Mouse (Mus musculus): ENCODE results near the gene Ebf1.

Gene Ebf1

DNA sequence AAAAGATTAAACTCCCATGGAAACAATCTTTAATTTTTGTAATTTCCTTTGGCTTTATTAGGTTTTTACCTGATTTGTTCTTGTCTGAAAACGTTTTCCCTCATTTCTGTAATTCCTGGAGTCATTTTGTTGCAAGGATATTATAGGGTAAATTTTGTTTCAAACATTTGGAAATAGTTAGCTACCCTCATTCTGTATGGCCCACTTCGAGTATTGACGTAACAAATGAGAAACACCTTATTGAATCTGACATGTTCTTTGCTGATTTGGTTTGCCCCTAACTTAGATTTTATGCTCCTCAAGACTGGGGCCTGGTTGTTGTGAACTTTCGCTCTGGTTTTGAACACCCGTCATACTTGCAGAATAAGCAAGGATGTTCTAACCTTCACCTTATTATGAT is 120.9 kb downstream of the Ebf1 start:
- DNase-seq (ENCODE audit: extremely low read depth, low read depth): no peak

DNA sequence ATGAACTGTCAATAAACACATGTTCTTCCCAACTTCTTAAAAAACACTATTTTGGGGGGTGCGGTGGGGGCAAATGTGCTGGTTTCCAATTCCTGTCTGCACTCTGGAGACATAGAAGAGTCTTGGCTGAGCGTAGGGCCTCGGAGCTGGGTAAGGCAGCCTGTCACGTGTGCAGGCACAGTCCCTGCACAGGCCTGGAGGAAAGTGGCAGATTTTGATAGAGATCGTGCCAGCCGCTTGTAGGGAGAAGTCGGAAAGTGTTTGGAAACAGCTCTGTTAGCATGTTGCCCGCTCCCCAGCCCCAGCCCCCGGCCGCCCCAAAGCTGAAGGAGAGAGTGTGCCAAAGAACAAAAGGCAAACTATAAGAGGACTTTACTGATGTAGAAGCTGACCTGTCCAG is 121.7 kb downstream of the Ebf1 start:
- DNase-seq (ENCODE audit: extremely low read depth, low read depth): no peak

DNA sequence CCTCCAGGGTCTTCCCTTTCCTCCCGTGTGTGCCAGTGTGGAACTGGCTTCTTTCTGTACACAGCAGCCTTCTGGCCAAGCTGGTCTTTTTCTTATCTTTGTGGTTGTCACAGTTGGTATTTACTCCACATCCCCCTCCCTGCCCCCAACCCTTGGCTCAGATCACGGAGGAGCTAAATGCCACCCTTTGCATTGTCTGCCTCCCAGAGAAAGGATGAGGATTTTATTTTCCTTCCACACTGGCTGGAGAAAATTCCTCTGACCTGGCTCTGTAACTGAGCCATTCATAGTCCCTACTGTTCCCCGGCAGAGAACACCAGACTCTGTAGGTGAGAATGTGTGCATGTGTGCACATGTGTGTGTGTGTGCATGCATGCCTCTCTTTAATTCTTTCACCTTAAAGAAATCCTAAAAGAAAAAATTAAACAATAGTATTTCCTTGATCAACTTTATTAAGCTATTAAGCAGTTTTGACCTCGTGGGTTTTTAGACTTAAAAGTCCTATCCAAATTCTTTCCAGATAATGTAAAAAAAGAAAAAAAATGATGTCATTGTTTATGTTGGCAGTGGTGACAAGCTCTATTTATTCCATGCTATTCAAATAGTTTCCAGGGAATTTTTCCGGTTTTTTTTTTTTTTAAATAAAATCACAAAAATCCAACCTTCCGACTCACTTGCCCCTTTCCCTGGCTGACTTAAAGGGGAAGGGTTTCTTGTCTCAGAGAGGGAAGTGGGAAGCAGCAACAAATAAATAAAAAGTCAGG is 123.3 kb downstream of the Ebf1 start:
- no peak for DNase-seq (ENCODE audit: extremely low read depth, low read depth)

DNA sequence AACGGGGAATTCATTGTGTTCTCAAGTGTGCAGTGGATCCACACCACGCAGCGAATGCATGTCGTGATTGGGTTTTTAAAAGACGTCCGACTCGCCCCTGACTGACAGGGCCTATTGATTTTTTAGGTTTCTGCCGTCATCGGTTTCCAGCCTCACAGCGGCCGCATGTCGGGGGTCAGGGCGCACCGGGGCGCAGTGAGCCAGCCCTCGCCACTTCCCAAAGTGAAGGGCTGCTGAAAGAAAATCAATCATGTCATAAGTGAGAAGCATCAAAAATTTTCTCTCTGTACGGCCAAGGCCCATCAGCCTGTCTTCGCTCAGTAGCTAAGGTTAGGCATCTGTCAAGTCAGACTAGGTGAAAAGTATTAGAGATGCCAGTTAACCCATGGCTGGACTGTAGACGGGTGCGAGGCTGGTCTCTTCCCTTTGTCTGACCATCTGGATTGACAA is 124.0 kb downstream of the Ebf1 start:
- no peak for DNase-seq (ENCODE audit: extremely low read depth, low read depth)

DNA sequence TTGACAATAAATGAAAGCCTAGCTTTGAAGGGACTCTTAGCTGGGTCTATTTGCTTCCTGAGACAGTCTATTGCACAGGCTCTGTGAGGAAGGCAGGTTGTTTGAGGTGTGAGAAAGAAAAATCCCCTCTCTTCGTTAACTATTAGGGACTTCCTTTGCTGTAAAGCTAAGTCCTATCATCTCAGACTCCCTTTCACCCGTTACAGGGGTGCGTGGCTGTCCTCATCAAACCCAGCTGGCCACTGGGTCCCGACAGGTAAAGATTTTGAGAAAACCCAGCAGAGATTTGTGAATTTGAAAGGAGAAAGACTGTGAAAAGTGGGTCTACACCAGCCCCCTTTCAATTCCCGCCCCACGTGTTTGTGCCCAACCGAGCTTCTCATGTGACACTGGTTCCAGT is 127.3 kb downstream of the Ebf1 start:
- DNase-seq (ENCODE audit: extremely low read depth, low read depth): no peak

DNA sequence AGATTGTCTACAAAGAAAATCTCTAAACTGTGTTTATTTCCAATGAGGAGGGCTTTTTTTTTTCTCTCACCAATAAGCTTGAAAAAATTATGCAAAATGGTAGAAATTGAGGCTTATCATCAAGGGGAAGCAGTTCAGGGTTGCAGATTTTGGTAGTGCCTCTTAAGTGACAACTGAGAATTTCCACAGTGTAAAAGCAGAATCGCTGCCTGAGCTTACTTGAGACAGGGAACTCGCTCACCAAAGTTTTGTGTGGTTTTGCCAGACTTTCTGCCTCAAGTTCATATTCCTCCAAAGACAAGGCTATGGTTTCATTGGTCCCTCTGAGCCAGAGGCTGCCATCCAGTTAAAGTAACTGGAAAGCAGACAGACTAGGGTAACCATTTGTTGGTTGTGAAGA is 128.8 kb downstream of the Ebf1 start:
- DNase-seq (ENCODE audit: extremely low read depth, low read depth): no peak

DNA sequence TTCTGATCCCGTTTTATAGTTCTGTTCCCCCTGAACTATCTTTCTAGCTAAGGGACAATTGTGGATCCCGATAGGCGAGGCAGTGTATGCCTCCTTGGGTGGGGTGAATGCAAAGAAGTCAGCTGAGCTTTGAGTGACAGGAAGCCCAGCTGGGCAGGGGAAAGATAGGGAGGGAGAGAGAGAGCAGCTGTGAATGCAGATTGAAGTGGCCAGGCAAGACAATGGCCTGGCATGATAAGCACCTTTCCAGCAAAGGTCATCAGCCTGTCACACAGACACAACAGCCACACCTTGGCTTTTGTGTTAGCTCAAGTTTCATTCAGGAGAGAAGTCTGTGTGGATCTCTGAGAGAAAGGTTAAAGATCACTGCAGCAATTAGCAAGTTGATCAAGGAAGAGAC is 129.6 kb downstream of the Ebf1 start:
- no peak for DNase-seq (ENCODE audit: extremely low read depth, low read depth)

DNA sequence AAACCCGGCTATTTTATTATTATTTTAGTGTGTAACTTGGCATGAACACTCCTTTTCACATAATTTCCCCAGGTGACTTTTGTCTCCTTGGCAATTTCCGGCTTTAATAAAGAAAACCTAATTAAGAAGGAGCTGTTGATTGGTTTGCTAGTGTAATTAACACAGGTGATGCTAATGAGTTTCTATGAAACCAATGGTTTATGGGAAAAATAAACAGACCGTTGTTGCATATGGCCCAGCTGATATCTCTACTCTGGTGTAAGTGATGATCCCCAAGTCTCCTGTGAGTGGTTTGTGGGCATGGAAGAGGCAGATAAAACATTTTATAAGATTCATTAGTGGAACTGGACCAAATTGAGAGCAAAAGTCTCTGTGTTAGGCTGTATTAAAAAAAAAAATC is 132.2 kb downstream of the Ebf1 start:
- no peak for DNase-seq (ENCODE audit: extremely low read depth, low read depth)

DNA sequence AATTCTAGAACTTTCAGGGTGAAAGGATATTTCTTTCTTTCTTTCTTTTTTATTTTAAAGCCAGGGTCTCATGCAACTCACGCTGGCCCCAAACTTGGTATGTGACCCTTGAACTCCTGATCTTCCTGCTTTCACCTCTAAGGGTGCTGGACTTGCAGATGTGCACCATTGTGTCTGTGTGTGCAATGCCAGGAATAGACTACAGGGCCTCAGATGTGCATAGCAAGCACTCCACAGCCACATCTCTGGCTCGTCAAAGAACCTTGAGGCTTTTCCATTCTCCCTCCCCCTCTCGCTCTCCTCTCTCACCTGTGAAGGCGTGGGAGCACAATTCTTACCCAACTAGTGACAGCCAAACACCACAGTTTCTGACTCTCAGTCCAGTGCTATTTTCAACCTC is 137.2 kb downstream of the Ebf1 start:
- DNase-seq (ENCODE audit: extremely low read depth, low read depth): no peak

DNA sequence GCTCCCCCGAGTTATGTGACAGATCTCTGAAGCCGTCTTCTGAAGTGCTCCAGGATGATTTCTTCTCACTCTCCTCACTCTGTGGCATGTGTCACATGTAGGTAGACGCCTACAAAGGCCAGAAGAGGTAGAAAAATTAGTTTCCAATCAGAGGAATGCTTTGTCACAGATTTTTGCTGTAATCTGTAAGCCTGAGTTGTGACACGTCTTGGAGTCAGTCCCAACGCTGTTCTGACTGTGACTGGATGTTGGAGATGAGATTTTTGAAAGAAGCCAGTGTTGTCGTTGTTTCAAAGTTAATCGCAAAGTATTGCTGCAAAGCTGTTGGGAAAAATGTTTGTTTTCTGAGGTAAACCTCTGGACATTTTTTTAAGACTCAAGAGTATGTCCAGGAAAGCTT is 139.2 kb downstream of the Ebf1 start:
- DNase-seq (ENCODE audit: extremely low read depth, low read depth): no peak

DNA sequence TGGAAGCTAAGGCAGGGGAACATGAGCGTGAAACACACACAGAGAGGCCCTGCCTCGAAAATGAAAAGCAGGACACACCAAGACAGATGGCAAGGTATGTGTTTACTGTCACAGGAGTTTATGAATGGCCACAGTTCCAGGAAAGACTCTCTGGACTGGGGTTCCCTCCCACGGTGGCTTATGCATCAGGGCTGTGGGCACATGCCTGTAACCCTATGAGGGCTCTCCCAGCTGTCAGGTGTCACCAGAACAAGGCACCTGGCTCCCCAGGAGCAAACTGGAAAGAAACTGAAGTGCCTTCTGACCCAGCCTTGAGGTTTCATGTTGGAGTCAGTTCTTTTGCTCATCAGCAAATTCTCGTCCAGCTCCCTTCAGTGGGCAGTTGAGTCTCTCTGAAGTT is 141.7 kb downstream of the Ebf1 start:
- no peak for DNase-seq (ENCODE audit: extremely low read depth, low read depth)

DNA sequence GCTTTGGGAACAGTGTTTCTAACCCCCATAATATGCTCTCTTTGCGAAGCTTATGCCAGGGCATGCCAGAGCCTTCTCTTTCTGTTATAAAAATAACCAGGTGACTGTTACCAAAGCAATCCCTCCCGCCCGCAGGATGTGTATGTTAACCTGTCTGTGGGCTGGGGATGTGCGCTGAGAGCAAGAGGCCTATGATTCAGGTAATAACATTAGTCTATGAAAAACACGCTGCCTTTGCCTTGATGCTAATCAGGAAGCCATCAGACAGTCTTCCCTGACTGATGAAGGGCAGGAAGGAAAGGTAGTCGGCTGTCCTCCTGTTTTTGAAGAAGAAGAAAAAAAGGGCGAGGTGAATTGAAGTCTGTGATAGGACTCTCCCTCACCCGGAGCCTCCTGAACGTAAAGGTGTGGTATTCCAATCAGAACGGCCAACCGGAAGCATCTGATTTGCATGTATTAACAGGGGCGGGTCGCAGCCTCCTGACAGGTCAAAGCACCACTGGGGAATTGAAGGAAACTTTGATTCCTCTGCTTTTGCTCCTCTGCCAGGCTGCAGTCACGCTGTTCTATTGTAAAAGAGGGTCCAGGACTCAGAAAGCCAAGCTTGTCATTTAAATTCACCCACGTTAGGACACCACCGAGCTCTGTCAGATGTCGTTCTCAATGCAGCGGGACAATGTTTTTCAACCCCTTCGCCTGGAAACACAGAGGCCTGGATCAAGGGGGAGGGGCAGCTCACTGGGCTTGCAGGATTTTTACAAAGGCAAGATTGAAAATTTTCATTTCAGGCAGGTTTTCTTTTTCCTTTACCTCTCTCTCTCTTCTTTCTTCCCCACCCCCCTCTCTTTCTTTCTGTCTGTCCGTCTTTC is 144.2 kb downstream of the Ebf1 start:
- no peak for DNase-seq (ENCODE audit: extremely low read depth, low read depth)

DNA sequence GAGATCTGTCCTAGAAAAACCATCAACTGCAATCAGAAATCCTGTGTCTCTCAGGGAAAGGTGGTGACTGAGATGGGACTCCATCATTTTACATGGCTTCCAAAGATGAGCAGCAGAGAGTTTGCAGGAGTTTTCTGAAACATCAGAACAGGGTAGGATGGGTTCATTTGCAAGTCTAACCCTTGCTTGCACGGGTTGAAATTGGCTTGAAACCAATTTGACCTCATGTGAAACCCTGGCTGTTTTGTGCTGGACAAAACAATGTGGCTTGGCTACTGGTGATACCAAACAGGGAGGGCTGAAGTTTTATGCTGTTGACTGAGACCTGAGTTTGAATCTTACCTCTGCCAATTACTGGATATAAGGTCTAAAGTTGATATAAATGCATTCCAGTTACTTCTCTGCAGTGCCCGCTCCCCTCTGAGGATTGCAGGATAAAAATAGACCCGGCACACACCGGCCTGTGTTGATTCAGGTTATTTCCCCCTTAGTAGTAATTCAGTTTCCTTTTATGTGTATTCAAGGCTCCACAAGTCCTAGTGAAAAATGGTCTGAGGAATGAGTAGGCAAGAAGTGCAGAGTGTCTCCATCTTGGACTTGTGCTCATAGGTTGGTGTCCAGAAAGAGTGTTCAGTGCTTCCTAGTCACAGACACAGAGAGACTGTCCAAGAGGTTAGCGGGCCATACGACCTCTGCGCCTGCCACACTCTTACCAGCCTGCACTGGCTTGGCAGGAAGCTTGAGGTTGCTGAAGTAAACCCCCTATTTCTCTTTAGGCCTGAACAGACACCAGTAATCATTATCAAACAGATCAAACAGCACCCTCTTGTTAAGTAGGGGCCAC is 147.1 kb downstream of the Ebf1 start:
- no peak for DNase-seq (ENCODE audit: extremely low read depth, low read depth)

DNA sequence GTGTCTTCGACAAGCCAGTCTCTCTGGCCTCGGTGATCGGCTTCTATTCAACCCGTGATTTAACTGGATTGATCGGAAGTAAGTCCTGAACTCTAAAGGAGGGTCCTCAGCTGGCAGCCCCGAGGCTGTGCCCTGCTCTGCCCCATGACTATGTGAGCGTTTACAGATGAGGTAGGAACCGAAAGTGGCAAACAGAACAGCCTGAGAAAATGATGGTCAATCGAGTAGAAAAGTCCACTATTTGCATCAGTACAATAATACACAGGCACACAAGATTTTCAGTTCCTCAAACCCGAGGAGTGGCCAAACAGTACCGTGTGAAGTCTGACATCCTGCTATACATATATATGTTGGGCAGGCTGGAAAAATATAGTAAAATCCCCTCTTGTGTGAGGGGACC is 147.9 kb downstream of the Ebf1 start:
- DNase-seq (ENCODE audit: extremely low read depth, low read depth): no peak

DNA sequence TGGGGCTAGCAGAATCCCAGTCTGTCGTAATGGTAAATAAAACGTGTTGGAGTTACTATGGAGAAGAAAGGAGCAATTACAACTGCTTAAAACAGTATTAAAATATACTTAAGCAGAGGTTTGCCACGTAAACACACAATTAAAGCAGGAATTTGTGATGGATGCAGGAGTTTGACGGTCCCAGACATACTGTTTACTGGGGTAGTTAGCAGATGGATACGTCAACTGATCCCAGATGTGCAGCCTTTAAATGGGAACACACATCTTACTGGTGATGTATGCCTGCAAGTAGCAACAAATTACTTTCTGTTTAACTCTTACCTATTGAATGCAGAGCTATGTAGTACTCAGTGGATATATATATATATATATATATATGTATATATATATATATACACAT is 149.1 kb downstream of the Ebf1 start:
- DNase-seq (ENCODE audit: extremely low read depth, low read depth): no peak

DNA sequence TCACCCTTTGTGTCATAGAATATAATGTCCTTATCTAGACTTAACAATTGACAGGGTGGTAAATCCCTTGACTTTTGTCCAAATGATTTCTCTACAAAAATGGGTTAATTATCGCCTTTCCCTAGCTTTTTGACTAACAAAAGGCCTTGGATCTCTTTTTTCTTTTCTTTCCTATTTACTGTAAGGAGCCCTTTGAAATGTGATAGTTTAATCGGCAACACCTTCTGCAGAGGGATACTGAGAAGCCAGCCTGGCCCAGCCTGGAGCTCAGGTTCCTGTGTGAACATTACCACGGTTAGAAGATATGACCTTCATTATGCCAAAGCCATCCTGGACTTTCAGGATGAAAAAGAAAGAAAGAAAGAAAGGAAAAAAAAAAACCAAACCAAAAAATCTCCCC is 150.2 kb downstream of the Ebf1 start:
- no peak for DNase-seq (ENCODE audit: extremely low read depth, low read depth)

DNA sequence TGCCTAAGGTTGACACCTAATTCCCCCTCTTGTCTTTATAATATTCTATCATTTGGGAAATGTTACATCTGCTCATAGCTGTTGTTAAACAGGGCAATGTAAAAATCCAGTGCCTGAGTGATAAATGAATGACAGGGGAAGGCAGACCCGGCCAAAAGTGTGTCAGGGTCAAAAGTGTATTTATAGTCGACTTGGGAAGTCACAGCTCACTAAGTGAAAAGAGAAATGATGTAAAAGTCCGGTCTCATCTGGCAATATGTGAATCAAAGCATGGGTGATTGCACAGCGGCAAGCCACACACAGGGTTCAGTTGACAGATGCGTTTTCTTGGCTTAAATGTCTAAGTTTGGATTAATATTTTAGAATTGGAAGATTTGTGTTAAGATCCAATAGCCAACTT is 151.2 kb downstream of the Ebf1 start:
- no peak for DNase-seq (ENCODE audit: extremely low read depth, low read depth)

DNA sequence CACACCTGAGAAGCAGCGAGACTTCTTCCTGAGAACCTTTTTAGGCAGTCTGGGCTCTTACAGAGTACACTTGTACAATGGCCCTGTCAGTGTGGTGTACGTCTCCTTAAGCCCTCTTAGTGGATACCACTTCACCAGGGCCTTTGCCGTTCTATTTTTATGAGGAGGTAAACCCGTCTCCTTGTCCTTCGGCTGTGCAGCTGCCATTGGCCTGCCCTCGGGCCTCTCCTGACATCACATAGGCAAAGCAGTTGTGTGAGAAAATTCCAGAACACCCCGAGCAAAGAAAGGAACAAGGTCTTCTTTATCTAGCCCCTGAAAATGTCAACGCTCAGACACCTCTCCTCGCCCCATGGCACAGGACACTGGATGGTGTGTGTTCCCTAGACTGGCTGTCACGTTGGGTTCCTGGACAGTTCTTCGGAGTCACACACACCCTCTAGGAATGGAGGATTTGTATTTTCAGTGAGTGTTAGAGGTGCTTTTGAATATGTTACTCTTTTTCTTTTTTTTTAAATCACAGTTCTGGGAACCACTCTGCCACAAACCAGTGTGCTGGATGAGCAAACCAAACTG is 154.0 kb downstream of the Ebf1 start:
- DNase-seq (ENCODE audit: extremely low read depth, low read depth): no peak

DNA sequence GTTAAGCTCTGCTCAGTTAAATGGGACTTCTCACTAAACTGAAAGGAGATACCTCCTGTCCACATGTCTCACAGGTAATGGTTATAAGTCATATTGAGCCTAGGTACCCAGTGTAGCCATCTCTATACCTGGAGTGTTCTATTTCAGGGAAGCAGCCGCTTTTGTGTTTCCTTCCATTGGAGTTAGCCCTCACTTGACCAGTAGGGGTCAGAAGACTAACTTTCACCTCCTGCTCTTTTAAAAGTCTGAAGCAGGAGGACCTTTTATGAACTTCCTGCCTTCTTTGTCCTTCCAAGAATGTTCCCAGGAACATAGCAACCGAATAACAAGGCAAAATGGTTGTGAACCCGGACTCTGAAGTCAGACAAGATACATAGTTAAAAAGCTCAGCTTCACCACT is 157.3 kb downstream of the Ebf1 start:
- DNase-seq (ENCODE audit: extremely low read depth, low read depth): no peak

DNA sequence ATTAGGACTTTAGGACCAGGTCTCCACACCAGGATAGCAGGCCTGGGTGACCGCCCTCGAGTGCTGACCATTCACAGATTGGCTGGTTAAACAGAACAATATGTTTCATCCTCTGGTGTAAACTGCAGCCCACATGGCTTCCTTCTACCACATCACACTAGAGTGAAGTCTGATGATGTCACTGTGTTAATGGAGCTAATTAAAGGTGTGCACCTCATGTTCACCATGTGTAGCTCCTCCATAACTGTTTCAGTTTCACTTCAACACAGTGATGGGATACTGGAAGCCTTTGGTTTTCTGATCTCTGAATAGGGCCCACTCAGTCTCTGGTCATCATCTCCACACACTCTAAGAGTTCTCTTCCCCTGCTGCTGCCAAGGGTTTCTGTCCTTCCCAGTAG is 158.4 kb downstream of the Ebf1 start:
- DNase-seq (ENCODE audit: extremely low read depth, low read depth): no peak

DNA sequence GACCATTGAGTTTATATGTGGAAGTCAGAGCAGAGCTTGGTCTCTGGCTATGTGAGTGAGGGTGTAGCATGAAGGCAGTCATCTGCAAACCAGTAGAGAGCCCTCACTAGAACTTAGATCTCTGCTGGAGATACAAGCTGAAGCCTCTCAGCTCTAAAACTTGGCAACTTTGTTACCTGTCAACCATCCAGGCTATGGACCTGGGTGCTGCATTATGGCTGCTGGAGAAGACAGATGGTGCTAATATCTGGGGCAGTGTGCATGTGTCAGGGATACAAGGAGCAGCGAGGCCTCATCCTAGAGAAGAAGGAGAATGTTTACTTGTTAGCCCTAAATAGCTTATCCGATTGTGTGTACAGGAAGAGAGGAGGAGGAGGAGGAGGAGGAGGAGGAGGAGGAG is 159.4 kb downstream of the Ebf1 start:
- DNase-seq (ENCODE audit: extremely low read depth, low read depth): no peak
